Mouse (Mus musculus) cerebellum, adult 2 months (tissue): ENCODE data around the gene Amigo2.

Experiments
- CTCF ChIP-seq: fragments of 200-500 bp; IDR thresholded peaks from 2 replicates; pipeline ENCODE4 v1.5.1; 2011; ENCODE audit warnings: low read depth, mild to moderate bottlenecking, control low read depth, low read length, moderate library complexity, borderline replicate concordance; ENCODE audit not compliant: insufficient read depth
- POLR2A ChIP-seq: fragments of 200-500 bp; IDR thresholded peaks from 2 replicates; pipeline ENCODE4 v1.6.1; 2011; ENCODE audit warnings: low read length, control low read depth, borderline replicate concordance; ENCODE audit not compliant: insufficient read depth

GRCm38 (mm10) chr15:97236943-97237342 is 10.1 kb downstream of the Amigo2 start:
- peak; percentile 48; the same call in 1 of the 2 replicates for TF ChIP-seq CTCF
- TF ChIP-seq POLR2A = no peak
